Mouse (Mus musculus) liver, embryonic 14.5 days (tissue): Measurements from ENCODE around the gene Gm11733.

Experiments used
- CTCF ChIP-seq: IDR thresholded peaks from 2 replicates; pipeline ENCODE4 v1.5.1; 2016; ENCODE audit warnings: antibody characterized with exemption, low read depth, control low read depth
- EP300 ChIP-seq: IDR thresholded peaks from 2 replicates; pipeline ENCODE4 v1.6.1; 2016; ENCODE audit warnings: antibody characterized with exemption, low read depth

GRCm38 (mm10) chr11:117535491-117536304, 51.5 kb downstream of the Gm11733 start:
- no peak for TF ChIP-seq CTCF
- TF ChIP-seq EP300 = no peak
